Mouse (Mus musculus): ENCODE measurements around the gene Siae.

Gene Siae

DNA sequence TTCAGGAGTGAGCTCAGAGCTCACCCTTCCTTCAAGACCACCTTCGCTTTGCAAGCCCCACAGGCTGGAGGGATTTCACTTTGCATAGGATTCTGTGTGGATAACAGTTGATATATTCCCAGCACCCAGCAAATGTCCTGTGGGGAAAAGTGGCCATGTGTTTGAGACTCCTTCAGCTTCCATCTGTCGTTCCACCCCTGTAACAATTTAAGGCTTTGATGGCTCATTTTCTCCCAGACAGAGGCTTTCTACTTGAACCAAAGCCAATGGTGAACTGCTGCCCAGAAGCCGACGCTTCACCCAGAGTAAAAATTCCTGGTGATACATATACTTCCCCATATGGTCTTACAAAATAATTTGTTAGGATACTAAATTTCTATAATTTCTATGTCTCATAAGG lies 119.8 kb downstream of the Siae start:
- DNase-seq (ENCODE audit: low spot score in 2 of 2), result no peak

DNA sequence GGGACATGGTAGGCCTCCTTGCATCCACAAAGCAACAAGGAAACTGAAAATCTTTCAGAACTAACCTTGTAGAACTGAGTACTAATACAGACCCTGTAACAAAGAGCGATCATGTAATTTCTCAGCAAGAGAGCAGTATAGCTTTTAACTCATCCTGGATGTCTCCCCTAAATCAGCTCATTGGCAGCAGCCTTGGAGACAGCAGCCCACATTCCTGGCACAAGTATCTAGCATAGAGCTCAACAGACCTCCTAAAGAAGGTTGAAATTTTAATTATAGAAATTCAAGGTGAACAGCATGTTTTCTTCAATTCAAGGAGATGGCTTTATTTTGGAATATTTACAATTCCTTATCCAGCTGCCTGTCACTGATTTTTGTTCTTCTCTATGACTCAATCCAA lies 125.6 kb downstream of the Siae start:
- DNase-seq (ENCODE audit: low spot score in 2 of 2), result no peak

DNA sequence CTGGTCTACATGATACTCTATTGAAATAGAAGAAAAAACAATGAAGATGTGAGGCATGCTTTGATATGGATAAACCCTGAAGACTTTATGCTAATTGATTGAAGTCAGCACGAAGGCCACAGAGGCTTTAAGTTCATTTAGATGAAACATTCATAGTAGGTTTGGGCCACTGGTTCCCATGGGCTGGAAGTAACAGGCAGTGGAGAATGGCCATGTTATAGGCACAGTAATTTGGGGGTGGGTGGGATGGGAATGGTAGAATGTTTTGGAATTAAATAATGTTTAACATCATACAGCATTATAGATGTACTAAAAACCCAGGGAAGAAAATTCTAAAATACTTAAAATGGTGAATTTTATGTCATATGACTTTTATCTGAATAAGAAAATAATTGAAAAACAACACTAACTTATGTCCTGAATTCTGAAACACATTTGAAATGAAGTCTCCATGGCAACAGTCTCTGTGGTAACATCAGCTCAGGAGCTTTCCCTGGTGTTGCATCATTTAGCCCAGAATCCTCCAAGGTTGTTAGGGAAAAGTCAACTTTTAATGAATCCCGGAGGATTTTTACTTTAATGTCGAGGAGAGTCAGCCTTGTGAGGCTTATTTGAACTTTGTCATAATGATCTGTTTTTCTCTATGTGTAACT lies 131.9 kb downstream of the Siae start:
- DNase-seq (ENCODE audit: low spot score in 2 of 2), result no peak

- DNase-seq (ENCODE audit: low spot score in 2 of 2), result no peak
These were observed 132.4 kb downstream of the Siae start for GRCm38 (mm10) chr9:37687941-37688303.

- no peak for DNase-seq (ENCODE audit: low spot score in 2 of 2)
These were observed 134.6 kb downstream of the Siae start for GRCm38 (mm10) chr9:37689970-37690686.
